Mouse (Mus musculus) lung, embryonic 16.5 days (tissue): ENCODE data around the gene Tomt. TPM values are rescaled to one million over a fixed set of nuclear protein-coding genes. Genes with fewer than 3 reads are reported as not detected.
"Not testable (repeated sequence)": the region's sequence is repeated elsewhere in the genome, so short reads cannot be mapped to it uniquely, and the experiment has no call there.

Source experiments
- ATAC-seq: fragments of 200-750 bp; cut with Nextera tagmentation; 2 replicates; pipeline ENCODE4 v1.8.0; 2017; ENCODE audit warnings: low read depth, mild to moderate bottlenecking, moderate library complexity
- H3K27ac ChIP-seq: fragments of 300-500 bp; sonication (generic); 2 replicates; pipeline ENCODE4 v1.5.1; 2014; ENCODE audit warnings: mild to moderate bottlenecking, control low read depth, low read length
- H3K27me3 ChIP-seq: fragments of 300-500 bp; sonication (generic); 2 replicates; pipeline ENCODE4 v1.6.1; 2014; ENCODE audit warnings: low read depth, low read length, mixed read lengths; ENCODE audit not compliant: control insufficient read depth, insufficient read depth
- H3K36me3 ChIP-seq: fragments of 300-500 bp; sonication (generic); 2 replicates; pipeline ENCODE4 v1.6.1; 2014; ENCODE audit warnings: low read length; ENCODE audit not compliant: control insufficient read depth, insufficient read depth
- H3K4me1 ChIP-seq: fragments of 300-500 bp; sonication (generic); replicated peaks from 2 replicates; pipeline ENCODE4 v1.6.1; 2014; ENCODE audit warnings: low read length, mixed read lengths; ENCODE audit not compliant: control insufficient read depth, insufficient read depth
- H3K4me2 ChIP-seq: fragments of 300-500 bp; sonication (generic); 2 replicates; pipeline ENCODE4 v1.6.1; 2014; ENCODE audit warnings: low read depth, low read length, control low read depth
- H3K4me3 ChIP-seq: fragments of 300-500 bp; sonication (generic); 2 replicates; pipeline ENCODE4 v1.5.1; 2014; ENCODE audit warnings: mild to moderate bottlenecking, low read length, control low read depth
- H3K9ac ChIP-seq: fragments of 300-500 bp; sonication (generic); 2 replicates; pipeline ENCODE4 v1.6.1; 2014; ENCODE audit warnings: low read length, control low read depth
- H3K9me3 ChIP-seq: fragments of 300-500 bp; sonication (generic); 2 replicates; pipeline ENCODE4 v1.6.1; 2016; ENCODE audit warnings: low read length; ENCODE audit not compliant: control insufficient read depth
- WGBS: fragments of 180-500 bp; shearing (Covaris S2); extraction: QIAGEN DNeasy Blood & Tissue Kit; methylation state at CpG from one replicate; pipeline ENCODE4 v1.1.7; 2014; 5-methylcytosine and 5-hydroxymethylcytosine counted together
- polyA plus RNA-seq: library from polyadenylated mRNA; unstranded; fragments of >200 nt; fragmentation: Nextera tagmentation; extraction: Ambion mirVana; gene quantifications from 2 replicates; pipeline ENCODE4 v1.2.1, GENCODE M21; 2015

Gene Tomt
- polyA plus RNA-seq, 1 experiment from 2014 or later, result 0.69 TPM

DNA sequence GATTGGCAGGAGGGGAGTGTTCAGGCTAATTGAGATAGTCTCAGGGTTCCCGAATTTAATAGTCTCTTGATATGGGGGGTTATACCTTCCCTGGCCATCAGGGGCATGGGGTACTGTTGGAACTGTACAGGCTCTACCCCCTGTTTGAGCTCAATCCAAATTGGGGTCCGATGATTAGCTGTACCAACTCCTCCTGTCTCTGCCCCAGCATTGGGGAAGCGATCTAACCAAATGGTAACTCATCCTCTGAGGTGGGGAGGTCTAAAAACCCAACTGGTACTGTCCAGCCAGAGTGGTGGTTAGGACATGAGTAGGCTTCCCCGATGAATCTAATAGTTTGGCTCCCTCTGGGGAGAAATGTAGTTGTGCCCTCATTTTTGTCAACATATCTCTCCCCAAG, 30.8 kb upstream of the Tomt start:
- H3K4me2 ChIP-seq, result no peak overlapping the region
- H3K9me3 ChIP-seq, result no peaks in the 10 kb centered on the region
- no peak overlapping the region for H3K4me3 ChIP-seq
- no peaks in the 10 kb centered on the region for H3K36me3 ChIP-seq
- WGBS, result 94% methylated on average over 4 of the region's 4 CpGs
- H3K27me3 ChIP-seq, result no peaks in the 10 kb centered on the region
- no peak overlapping the region for H3K27ac ChIP-seq
- H3K4me1 ChIP-seq, result peaks cover 16% of the 10 kb centered on the region
- H3K9ac ChIP-seq, result no peak overlapping the region
- ATAC-seq, result no peak

DNA sequence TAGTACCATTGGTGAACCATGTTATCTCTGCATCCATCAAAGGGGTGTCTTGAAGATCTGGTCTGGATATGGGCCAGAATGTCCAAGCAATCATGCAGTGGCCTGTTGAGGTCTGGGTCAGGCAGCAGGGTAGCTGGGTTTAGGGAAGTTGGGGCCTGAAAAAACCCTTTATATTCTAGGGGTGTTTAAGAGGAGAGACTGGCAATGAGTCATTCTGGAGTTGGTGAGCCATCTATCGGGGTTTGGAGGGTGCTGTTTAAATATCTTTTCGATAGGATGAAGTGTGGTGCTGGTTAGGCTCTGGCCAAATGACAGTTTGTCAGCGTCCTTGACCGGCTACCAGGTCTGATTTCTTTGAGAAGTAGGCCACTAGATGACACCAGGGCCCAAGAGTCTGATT, 29.8 kb upstream of the Tomt start:
- 96% methylated on average over 4 of the region's 4 CpGs for WGBS
- ATAC-seq, result no peak

DNA sequence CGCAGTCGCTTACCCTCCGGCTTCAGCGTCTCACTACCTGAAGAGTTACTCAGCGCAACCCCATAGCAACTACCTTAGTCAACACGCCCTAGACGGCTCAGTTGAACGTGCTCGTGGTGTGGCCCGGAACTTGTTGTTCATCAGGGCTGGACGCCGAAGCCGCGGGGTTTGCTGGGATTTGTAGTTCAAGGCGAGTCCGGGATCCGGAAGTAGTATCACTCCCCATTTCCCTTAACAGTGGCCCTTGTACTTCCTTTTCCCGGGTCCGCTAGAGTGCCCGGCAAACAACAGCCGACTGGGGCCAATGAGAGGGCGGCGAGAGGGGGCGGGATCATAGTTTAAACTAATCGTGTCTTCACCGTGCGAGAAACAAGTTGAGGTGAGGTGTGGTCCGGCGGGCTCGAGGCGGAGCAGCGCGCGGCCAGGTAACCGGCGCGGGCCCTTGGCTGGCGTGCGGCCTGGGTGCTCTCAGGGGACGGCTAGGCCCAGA, 27.6 kb upstream of the Tomt start, which contains the start of the genes Lrrc51 and Numa1:
TSS of gene Lrrc51 (minus strand) at position 145 of the 490 bp plus-strand sequence.
TSS of gene Numa1 (plus strand) at position 361 of the 490 bp plus-strand sequence.
- peaks cover 16% of the 10 kb centered on the region for H3K4me1 ChIP-seq
- no peaks in the 10 kb centered on the region for H3K9me3 ChIP-seq
- peak within 1 kb of the TSS; percentile 67 for H3K4me2 ChIP-seq
- under 1% methylated on average over 40 of the region's 40 CpGs for WGBS
- H3K36me3 ChIP-seq, result no peaks in the 10 kb centered on the region
- peak within 1 kb of the TSS; percentile 93 for H3K4me3 ChIP-seq
- peak within 1 kb of the TSS; percentile 93 for H3K27ac ChIP-seq
- H3K27me3 ChIP-seq, result no peaks in the 10 kb centered on the region
- H3K9ac ChIP-seq, result peak within 1 kb of the TSS; percentile 93
- peak; percentile 98 for ATAC-seq

More for the DNA sequence above, 29.8 kb upstream of the Tomt start:
- Histone ChIP-seq H3K4me2 (no peak overlapping the region), H3K4me3 (no peak overlapping the region), H3K4me1 (peaks cover 16% of the 10 kb centered on the region), H3K9ac (no peak overlapping the region), H3K27me3 (no peaks in the 10 kb centered on the region), H3K36me3 (no peaks in the 10 kb centered on the region), H3K9me3 (no peaks in the 10 kb centered on the region), H3K27ac (no peak overlapping the region)

DNA sequence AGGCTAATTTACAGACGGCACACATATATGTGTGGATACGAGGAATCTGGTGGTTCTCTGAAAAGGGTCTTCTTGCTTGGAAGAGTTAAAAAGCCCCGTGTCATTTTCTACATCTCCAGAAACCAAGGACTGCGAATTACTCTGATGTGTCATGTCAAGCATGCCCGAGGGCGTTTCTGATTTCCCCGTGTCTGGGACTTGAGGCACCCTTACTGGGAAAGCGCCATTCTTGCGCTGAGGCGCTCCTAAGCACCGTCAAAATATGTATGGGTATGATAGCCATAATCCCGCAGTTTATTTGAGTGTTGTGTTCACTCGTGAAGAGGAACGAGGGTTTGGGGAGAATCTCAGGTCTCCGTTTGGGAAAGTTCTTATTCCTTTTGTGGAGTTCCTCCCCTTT, 27.1 kb upstream of the Tomt start:
- WGBS, result 3% methylated on average over 15 of the region's 15 CpGs
- no peaks in the 10 kb centered on the region for H3K27me3 ChIP-seq
- peak overlapping the region; percentile 93 for H3K4me3 ChIP-seq
- H3K27ac ChIP-seq, result peak overlapping the region; percentile 93
- H3K9me3 ChIP-seq, result no peaks in the 10 kb centered on the region
- peak overlapping the region; percentile 78 for H3K9ac ChIP-seq
- no peaks in the 10 kb centered on the region for H3K36me3 ChIP-seq
- peaks cover 16% of the 10 kb centered on the region for H3K4me1 ChIP-seq
- peak overlapping the region; percentile 67 for H3K4me2 ChIP-seq
- ATAC-seq, result peak; percentile 32

DNA sequence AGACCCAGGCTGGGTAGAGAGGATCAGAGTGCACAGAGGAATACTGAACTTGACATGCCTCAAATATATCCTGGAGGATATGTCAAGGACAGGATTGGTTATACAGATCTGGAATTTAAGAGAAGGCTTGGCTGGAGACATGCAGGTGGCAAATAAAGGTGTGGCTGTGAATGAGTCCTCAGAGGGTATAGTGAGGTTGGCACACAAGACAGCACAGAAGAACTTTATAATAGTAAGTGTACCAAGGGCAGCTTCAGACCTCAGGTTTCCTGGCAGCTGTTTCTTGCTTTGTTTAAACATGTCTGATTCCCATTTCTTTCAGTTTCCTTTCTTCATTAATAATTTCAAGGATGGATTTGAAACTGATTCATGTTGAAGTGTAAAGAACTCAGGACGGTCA, 26.4 kb upstream of the Tomt start:
- peak overlapping the region; percentile 67 for H3K4me2 ChIP-seq
- H3K27me3 ChIP-seq, result no peaks in the 10 kb centered on the region
- H3K9me3 ChIP-seq, result no peaks in the 10 kb centered on the region
- H3K4me1 ChIP-seq, result peaks cover 16% of the 10 kb centered on the region
- H3K9ac ChIP-seq, result no peak overlapping the region
- no peak for ATAC-seq
- H3K36me3 ChIP-seq, result no peaks in the 10 kb centered on the region
- 55% methylated on average over 1 of the region's 1 CpGs for WGBS
- H3K27ac ChIP-seq, result peak overlapping the region; percentile 38
- peak overlapping the region; percentile 93 for H3K4me3 ChIP-seq

DNA sequence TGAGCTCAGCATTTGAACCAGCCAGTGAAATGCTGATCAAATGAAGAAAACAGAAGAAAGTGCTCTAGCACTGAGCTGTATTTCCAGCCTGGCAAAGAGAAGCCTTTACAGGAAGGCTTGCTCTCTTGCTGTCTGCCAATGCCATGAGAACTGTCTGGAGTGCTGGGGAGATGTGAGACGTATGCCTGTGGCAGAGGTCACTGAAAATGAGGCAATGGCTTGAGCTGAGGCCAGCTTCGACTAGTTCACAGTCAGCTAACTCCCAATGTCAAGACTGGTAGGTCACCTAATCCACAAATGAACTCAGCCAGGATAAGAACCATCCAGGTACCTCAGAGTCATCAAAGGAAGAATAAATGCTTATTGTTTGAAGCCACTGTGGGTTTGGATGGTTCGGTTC, 21.9 kb upstream of the Tomt start:
- peaks cover 8% of the 10 kb centered on the region for H3K4me1 ChIP-seq
- H3K27ac ChIP-seq, result no peak overlapping the region
- ATAC-seq, result no peak
- H3K27me3 ChIP-seq, result no peaks in the 10 kb centered on the region
- no peak overlapping the region for H3K4me2 ChIP-seq
- no peaks in the 10 kb centered on the region for H3K36me3 ChIP-seq
- H3K9ac ChIP-seq, result no peak overlapping the region
- WGBS, result 71% methylated on average over 3 of the region's 3 CpGs
- no peak overlapping the region for H3K4me3 ChIP-seq
- no peaks in the 10 kb centered on the region for H3K9me3 ChIP-seq

DNA sequence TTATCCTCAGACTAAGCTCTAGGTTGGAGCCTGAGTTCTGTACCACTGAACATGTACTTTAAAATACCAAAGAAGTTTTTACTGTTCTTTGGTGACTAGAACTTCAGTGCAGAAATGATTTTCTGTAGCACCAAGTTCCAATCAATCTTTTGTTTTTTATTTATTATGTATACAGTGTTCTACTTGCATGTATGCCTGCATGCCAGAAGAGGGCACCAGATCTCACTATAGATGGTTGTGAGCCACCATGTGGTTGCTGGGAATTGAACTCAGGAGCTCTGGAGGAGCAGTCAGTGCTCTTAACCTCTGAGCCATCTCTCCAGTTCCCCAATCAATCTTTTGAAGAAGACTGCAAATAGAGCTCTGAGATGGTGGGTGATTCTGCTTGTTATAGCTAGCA, 19.7 kb upstream of the Tomt start:
- not testable (repeated sequence) for H3K4me1 ChIP-seq, H3K27ac ChIP-seq, ATAC-seq, H3K4me3 ChIP-seq, H3K9ac ChIP-seq, H3K27me3 ChIP-seq, H3K9me3 ChIP-seq, H3K4me2 ChIP-seq, H3K36me3 ChIP-seq

DNA sequence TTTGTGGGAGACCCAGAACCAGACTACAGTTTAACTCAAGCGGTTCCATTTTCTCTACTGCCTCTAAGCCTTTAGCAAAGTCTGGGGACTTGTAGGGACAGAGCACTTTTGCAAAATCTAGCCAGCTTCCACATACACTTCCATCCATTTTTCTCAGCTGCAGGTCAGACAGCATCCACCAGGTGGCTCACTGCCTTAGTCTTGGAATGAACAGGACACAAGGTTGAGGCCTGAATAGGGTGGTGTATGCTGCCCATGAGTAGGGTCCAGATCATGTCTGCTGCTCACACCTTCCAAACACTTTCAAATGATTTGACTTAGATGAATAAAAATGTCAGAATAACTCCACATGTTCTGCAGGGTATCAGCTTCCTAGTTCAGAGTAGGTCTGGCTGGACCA, 11.9 kb upstream of the Tomt start:
- Histone ChIP-seq H3K27ac (no peak overlapping the region), H3K36me3 (peaks cover 16% of the 10 kb centered on the region), H3K27me3 (no peaks in the 10 kb centered on the region), H3K4me1 (no peaks in the 10 kb centered on the region), H3K4me2 (no peak overlapping the region), H3K9me3 (no peaks in the 10 kb centered on the region), H3K4me3 (no peak overlapping the region), H3K9ac (no peak overlapping the region)
- peak; percentile 75 for ATAC-seq
- WGBS, result 17% methylated on average over 1 of the region's 1 CpGs

DNA sequence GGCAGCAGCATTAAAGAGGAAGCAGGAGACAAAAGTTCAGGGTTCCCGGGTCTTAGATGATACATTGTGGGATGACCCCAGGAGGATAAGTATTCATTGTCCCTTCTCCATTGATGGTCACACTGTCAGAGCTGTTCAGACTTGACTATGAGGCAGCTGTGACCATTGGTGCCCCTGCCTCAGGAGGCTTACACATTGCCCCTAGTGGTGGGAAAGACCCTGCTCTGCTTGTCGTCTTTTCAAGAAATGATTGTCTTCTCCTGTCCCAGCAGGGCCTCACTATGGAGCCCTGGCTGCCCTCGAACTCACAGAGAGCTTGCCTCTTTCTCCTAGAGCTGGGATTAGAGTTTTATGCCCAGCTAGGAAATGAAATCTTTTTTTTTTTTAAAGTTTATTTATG, 5.8 kb upstream of the Tomt start:
- no peak overlapping the region for H3K27ac ChIP-seq
- H3K4me2 ChIP-seq, result no peak overlapping the region
- WGBS, result 68% methylated on average over 3 of the region's 3 CpGs
- no peaks in the 10 kb centered on the region for H3K27me3 ChIP-seq
- no peak overlapping the region for H3K4me3 ChIP-seq
- ATAC-seq, result no peak
- H3K9me3 ChIP-seq, result no peaks in the 10 kb centered on the region
- no peak overlapping the region for H3K9ac ChIP-seq
- peaks cover 8% of the 10 kb centered on the region for H3K4me1 ChIP-seq
- H3K36me3 ChIP-seq, result peaks cover 42% of the 10 kb centered on the region

DNA sequence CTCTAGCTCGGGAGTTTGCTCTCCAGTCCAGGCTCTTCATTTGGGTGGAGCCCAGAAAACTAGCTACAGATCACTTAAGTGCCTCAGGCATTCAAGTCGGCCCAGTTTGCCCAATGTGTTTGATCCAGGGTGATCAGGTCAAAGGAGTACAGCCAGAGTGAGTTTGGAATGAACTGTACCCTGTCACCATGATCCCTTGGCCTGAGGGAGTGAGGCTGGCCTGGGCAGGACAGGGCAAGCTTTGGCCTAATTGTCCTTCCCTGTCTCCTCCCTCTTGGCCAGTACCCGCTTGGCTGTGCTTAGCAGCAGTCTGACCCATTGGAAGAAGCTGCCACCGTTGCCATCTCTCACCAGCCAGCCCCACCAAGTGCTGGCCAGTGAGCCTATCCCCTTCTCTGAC, 4.0 kb upstream of the Tomt start:
- Histone ChIP-seq H3K4me3 (no peak overlapping the region), H3K27me3 (no peaks in the 10 kb centered on the region), H3K27ac (no peak overlapping the region), H3K4me2 (no peak overlapping the region), H3K9ac (no peak overlapping the region), H3K4me1 (peaks cover 17% of the 10 kb centered on the region), H3K36me3 (peaks cover 42% of the 10 kb centered on the region), H3K9me3 (no peaks in the 10 kb centered on the region)
- no peak for ATAC-seq
- WGBS, result 76% methylated on average over 4 of the region's 4 CpGs
